Comparison of ENCODE assay signal across 15 mouse cellular contexts in genomic region chr3:38044338-38044737, GRCm38 (mm10).
DNase-seq lines count a peak whose midpoint lies in the region.
"Had no signal": no experiment of that assay in that cellular context is flagged by ENCODE, and none has a peak within 500 bp of the region (broad histone marks: within the 10 kb centered on the region; RNA-seq: fewer than 3 reads in every experiment).

No protein-coding gene starts in this region.

- peak; percentile 69 for DNase-seq in 3T3-L1 (ENCODE audit: low read depth, low spot score)
- peak; percentile 53 for DNase-seq in CD4-positive, CD25-positive, alpha-beta regulatory T cell, adult 2 months (ENCODE audit: low read depth, low spot score)
- DNase-seq in naive thymus-derived CD4-positive, alpha-beta T cell, adult 2 months (ENCODE audit: low read depth), result peak; percentile 33
- DNase-seq in thymus, postnatal 25 days, result peak; percentile 60
- DNase-seq in gastrocnemius, postnatal 4 days (ENCODE audit: low spot score in 2 of 2), result no peak
- DNase-seq in heart, adult 8-10 months (ENCODE audit: low spot score), result no peak
- DNase-seq in cerebellum, adult 18-20 months, result no peak
- DNase-seq: adrenal gland, adult 8-10 months; cerebellum, adult 11-12 months; cerebellum, postnatal 14 days; gastrocnemius, postnatal 36 days; kidney, adult 18-20 months; kidney, postnatal 10 days; liver; lung, postnatal 4 days had no signal

Comparison
In these comparisons a context has a peak if more than half of its experiments do, and no peak if none do; other contexts are left out.
1. DNase-seq: peak in 3T3-L1 (single experiment), CD4-positive, CD25-positive, alpha-beta regulatory T cell, adult 2 months (single experiment), naive thymus-derived CD4-positive, alpha-beta T cell, adult 2 months (single experiment) and thymus, postnatal 25 days (single experiment); none in gastrocnemius, postnatal 4 days (0 of 2), heart, adult 8-10 months (single experiment) and cerebellum, adult 18-20 months (0 of 2).